Mouse (Mus musculus): ENCODE results near the gene Ccnl1. TPM values are rescaled to one million over a fixed set of nuclear protein-coding genes. Genes with fewer than 3 reads are reported as not detected.

Ccnl1 gene
- polyA plus RNA-seq, 1 experiment from 2014 or later: 139 TPM

- Histone ChIP-seq H3K9me3 (no peaks in the 10 kb centered on the region), H3K9ac (no peak overlapping the region), H3K4me3 (replicated peaks) (no peak overlapping the region), H3K4me2 (no peak overlapping the region), H3K27me3 (no peaks in the 10 kb centered on the region), H3K27ac (no peak overlapping the region), H3K36me3 (replicated peaks) (no peaks in the 10 kb centered on the region), H3K4me1 (no peaks in the 10 kb centered on the region)
- no peak for ATAC-seq (ENCODE audit: low FRiP score)
- WGBS: 80% methylated on average over 11 of the region's 11 CpGs
Observed at GRCm38 (mm10) chr3:65912217-65912616, 45.8 kb downstream of the Ccnl1 start.

DNA sequence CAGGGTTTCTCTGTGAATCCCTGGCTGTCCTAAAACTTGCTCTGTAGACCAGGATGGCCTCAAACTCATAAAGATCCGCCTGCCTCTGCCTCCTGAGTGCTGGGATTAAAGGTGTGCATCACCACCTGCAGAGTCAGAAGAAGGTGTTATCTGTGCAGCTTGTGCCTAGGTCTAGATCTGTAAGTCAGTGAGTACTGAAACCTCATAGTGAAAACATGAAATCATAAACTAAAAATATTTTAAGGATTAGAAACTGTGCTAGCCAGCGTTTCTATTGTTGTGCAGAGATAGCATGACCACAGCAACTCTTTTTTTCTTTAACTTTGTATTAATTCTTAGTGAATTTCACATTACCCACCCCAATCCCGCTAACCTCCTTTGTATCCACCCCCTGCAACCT, 46.8 kb downstream of the Ccnl1 start:
- WGBS: 88% methylated on average over 3 of the region's 3 CpGs
- no peaks in the 10 kb centered on the region for H3K36me3 ChIP-seq (replicated peaks)
- ATAC-seq (ENCODE audit: low FRiP score): no peak

GRCm38 (mm10) chr3:65909454-65909853, 48.6 kb downstream of the Ccnl1 start:
- Histone ChIP-seq H3K9ac (no peak overlapping the region), H3K4me1 (no peaks in the 10 kb centered on the region), H3K27me3 (no peaks in the 10 kb centered on the region), H3K27ac (no peak overlapping the region), H3K9me3 (no peaks in the 10 kb centered on the region), H3K4me2 (no peak overlapping the region), H3K4me3 (replicated peaks) (no peak overlapping the region), H3K36me3 (replicated peaks) (no peaks in the 10 kb centered on the region)
- 84% methylated on average over 2 of the region's 2 CpGs for WGBS
- ATAC-seq (ENCODE audit: low FRiP score): no peak

More for the DNA sequence above, 46.8 kb downstream of the Ccnl1 start:
- Histone ChIP-seq H3K9me3 (no peaks in the 10 kb centered on the region), H3K27ac (no peak overlapping the region), H3K9ac (no peak overlapping the region), H3K4me2 (no peak overlapping the region), H3K27me3 (no peaks in the 10 kb centered on the region), H3K4me3 (replicated peaks) (no peak overlapping the region), H3K4me1 (no peaks in the 10 kb centered on the region)

GRCm38 (mm10) chr3:65907536-65907935, 50.5 kb downstream of the Ccnl1 start:
- Histone ChIP-seq H3K9ac (no peak overlapping the region), H3K9me3 (no peaks in the 10 kb centered on the region), H3K4me1 (no peaks in the 10 kb centered on the region), H3K27me3 (no peaks in the 10 kb centered on the region), H3K36me3 (replicated peaks) (no peaks in the 10 kb centered on the region), H3K27ac (no peak overlapping the region), H3K4me2 (no peak overlapping the region), H3K4me3 (replicated peaks) (no peak overlapping the region)
- WGBS: 93% methylated on average over 4 of the region's 4 CpGs
- no peak for ATAC-seq (ENCODE audit: low FRiP score)

DNA sequence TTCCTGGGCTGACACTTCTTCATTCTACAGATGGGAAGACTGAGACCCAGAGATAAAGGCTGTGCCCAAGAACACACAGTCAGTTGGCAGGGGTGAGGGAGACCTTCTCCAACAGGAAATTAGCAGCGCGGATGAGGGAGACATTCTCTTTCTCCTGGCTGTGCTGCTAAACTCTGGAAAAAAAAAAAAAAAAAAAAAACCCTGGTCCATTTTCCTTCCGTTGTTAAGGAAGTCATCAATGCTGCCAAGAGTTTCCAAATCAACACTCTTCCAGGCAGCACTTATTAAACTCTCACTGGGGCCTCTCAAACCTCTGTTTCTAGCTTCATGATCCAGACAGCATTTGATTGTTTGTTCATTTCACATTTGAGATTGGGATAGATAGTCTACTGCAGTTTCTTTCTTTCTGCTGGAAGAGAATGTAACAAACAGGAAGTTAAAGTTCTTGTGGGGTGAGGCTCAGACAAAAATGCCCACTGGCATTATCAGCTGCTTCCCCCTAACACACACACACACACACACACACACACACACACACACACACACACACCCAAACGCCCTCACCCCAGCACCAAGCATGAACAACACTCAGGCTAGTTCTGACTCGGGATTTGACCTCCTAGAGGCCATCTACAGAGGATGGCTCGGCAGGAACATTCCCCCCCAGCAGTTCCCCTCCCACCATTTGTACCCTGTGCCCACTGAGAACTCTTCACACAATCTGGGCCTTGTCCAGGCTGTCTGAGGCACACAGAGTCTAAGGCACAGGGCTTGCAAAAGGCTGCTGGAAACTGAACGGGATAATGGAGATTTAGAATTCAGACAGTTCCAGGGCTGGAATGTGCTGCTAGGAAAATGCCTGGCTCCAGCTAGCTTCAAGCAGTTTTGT, 52.5 kb downstream of the Ccnl1 start:
- no peak for ATAC-seq (ENCODE audit: low FRiP score)
- no peak overlapping the region for H3K9ac ChIP-seq
- 57% methylated on average over 7 of the region's 7 CpGs for WGBS
- H3K4me1 ChIP-seq: no peaks in the 10 kb centered on the region
- H3K9me3 ChIP-seq: no peaks in the 10 kb centered on the region
- no peak overlapping the region for H3K4me3 ChIP-seq (replicated peaks)
- no peaks in the 10 kb centered on the region for H3K36me3 ChIP-seq (replicated peaks)
- no peak overlapping the region for H3K4me2 ChIP-seq
- H3K27ac ChIP-seq: no peak overlapping the region
- H3K27me3 ChIP-seq: no peaks in the 10 kb centered on the region

DNA sequence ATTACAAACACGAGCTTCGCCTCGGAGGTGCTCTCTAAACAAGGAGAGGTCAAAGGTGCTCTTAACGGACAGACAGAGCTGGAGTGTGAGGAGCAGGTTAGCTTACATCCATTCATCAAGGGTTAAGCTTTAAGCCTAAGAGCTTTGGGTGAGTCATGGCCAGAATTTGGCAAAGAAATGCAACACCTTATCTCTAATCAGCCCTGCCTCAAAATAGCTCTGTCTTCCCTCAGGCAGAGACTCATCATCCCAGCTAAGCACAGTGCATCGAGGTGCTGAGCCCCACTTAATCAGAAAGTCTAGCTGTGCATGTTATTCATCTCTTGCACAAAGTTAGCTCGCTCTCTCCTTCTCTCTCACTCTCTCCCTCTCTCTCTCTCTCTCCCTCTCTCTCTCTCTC, 53.3 kb downstream of the Ccnl1 start:
- Histone ChIP-seq H3K4me2 (no peak overlapping the region), H3K9ac (no peak overlapping the region), H3K36me3 (replicated peaks) (no peaks in the 10 kb centered on the region), H3K27ac (no peak overlapping the region), H3K27me3 (no peaks in the 10 kb centered on the region), H3K4me3 (replicated peaks) (no peak overlapping the region), H3K4me1 (no peaks in the 10 kb centered on the region), H3K9me3 (no peaks in the 10 kb centered on the region)
- ATAC-seq (ENCODE audit: low FRiP score): no peak
- 20% methylated on average over 6 of the region's 6 CpGs for WGBS

DNA sequence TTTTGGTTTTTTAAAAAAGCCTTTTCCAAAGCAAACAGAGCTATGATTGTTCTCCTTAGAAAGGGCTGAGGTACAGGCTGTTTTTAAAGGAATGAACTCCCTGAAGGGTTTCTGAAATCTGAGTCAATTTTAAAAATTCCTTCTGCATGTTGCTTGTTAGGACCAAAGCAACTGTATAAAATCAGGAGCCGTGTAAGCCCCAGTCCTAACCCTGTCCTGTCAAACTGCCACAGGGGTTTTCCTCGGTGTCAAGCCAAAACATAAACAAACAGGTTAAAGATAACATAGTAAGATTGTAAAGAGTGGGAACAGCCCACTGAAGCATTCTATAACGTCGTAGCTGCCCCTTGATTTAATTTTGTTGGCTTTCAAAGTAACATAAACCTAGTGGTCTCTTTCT, 53.9 kb downstream of the Ccnl1 start:
- 39% methylated on average over 4 of the region's 4 CpGs for WGBS

DNA sequence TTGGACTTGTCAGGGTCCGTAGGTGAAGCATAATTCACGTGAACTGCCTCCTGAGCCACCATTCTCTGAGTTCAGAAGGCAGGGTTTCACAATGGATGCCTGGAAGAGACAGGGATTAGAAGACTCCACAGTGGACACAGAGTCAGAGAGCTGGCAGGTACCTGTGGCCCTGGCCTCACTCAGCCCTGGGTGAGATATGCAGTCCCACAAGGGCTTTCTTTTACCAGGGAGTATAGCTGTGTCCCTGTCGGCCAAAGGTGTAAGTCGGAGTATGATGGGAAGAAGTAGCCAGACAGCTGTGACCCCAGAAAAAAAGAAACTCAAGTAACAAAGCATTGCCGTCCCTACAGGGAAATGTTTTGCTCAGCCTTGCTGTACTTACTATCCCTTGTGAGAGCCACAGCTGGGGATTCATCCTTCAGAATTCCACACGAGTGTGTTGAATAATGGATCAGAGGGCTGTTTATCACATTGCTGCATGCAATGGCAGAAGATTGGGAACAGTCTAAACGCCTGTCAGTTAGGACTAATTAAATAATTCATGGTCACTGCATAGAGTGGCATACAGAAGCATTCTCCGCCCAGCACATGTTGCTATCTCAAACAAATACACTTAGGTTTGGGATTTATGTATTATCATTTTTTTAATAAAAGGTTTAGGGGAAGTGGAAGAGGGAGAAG, 59.3 kb downstream of the Ccnl1 start:
- no peak overlapping the region for H3K4me2 ChIP-seq
- ATAC-seq (ENCODE audit: low FRiP score): no peak
- H3K9me3 ChIP-seq: no peaks in the 10 kb centered on the region
- WGBS: 56% methylated on average over 8 of the region's 8 CpGs
- peaks cover 3% of the 10 kb centered on the region; the same call in 1 of the 2 replicates for H3K4me1 ChIP-seq
- H3K27ac ChIP-seq: no peak overlapping the region
- H3K36me3 ChIP-seq (replicated peaks): no peaks in the 10 kb centered on the region
- H3K27me3 ChIP-seq: no peaks in the 10 kb centered on the region
- no peak overlapping the region for H3K4me3 ChIP-seq (replicated peaks)
- H3K9ac ChIP-seq: no peak overlapping the region

More for the DNA sequence above, 53.9 kb downstream of the Ccnl1 start:
- no peak overlapping the region for H3K4me2 ChIP-seq
- H3K9ac ChIP-seq: no peak overlapping the region
- H3K27me3 ChIP-seq: no peaks in the 10 kb centered on the region
- no peak overlapping the region for H3K4me3 ChIP-seq (replicated peaks)
- no peak for ATAC-seq (ENCODE audit: low FRiP score)
- H3K27ac ChIP-seq: no peak overlapping the region
- H3K4me1 ChIP-seq: no peaks in the 10 kb centered on the region
- H3K9me3 ChIP-seq: no peaks in the 10 kb centered on the region
- no peaks in the 10 kb centered on the region for H3K36me3 ChIP-seq (replicated peaks)

GRCm38 (mm10) chr3:65897233-65897993, 60.6 kb downstream of the Ccnl1 start:
- no peak for ATAC-seq (ENCODE audit: low FRiP score)
- Histone ChIP-seq H3K27ac (no peak overlapping the region), H3K36me3 (replicated peaks) (no peaks in the 10 kb centered on the region), H3K9ac (no peak overlapping the region), H3K9me3 (no peaks in the 10 kb centered on the region), H3K4me3 (replicated peaks) (no peak overlapping the region), H3K4me1 (peaks cover 3% of the 10 kb centered on the region; the same call in 1 of the 2 replicates), H3K27me3 (no peaks in the 10 kb centered on the region), H3K4me2 (no peak overlapping the region)
- 77% methylated on average over 3 of the region's 3 CpGs for WGBS

Measured in forebrain, embryonic 12.5 days (tissue).